Mouse (Mus musculus) C2C12 (cell line): ENCODE data around the gene Car10. TPM values are rescaled to one million over a fixed set of nuclear protein-coding genes. Genes with fewer than 3 reads are reported as not detected.

ENCODE experiments used
- H3K27me3 ChIP-seq: one replicate; pipeline ENCODE4 v1.6.1; 2011; ENCODE audit not compliant: control insufficient read depth, insufficient read depth, insufficient read length
- H3K36me3 ChIP-seq: one replicate; pipeline ENCODE4 v1.6.1; 2011; ENCODE audit not compliant: control insufficient read depth, insufficient read depth
- H3K4me3 ChIP-seq: one replicate; pipeline ENCODE4 v1.5.1; 2011; ENCODE audit warnings: mild to moderate bottlenecking, control low read depth; ENCODE audit not compliant: poor library complexity, insufficient read depth, severe bottlenecking
- H3K79me2 ChIP-seq: one replicate; pipeline ENCODE4 v1.6.1; 2011; ENCODE audit not compliant: control insufficient read depth, insufficient read depth
- H3K79me3 ChIP-seq: one replicate; pipeline ENCODE4 v1.6.1; 2011; ENCODE audit warnings: low read depth, control low read depth
- H3ac ChIP-seq: one replicate; pipeline ENCODE3; 2011; ENCODE audit warnings: low read depth; ENCODE audit not compliant: control insufficient read depth, insufficient read length
- CEBPB ChIP-seq: IDR thresholded peaks from one replicate; pipeline ENCODE4 v1.6.1; 2011; ENCODE audit warnings: low read depth, mild to moderate bottlenecking, control low read depth, moderate library complexity
- CTCF ChIP-seq: IDR thresholded peaks from one replicate; pipeline ENCODE4 v1.5.1; 2011; ENCODE audit not compliant: control insufficient read depth, insufficient read depth, insufficient read length
- FOSL1 ChIP-seq: IDR thresholded peaks from one replicate; pipeline ENCODE4 v1.8.0; 2011; ENCODE audit warnings: mild to moderate bottlenecking, low read length; ENCODE audit not compliant: poor library complexity, insufficient read depth, severe bottlenecking
- MAX ChIP-seq: IDR thresholded peaks from one replicate; pipeline ENCODE4 v1.6.1; 2011; ENCODE audit warnings: mild to moderate bottlenecking, control low read depth
- MYOD1 ChIP-seq: IDR thresholded peaks from one replicate; pipeline ENCODE4 v1.6.1; 2011; ENCODE audit warnings: low read depth; ENCODE audit not compliant: control insufficient read depth, insufficient read length
- MYOG ChIP-seq: IDR thresholded peaks from one replicate; pipeline ENCODE4 v1.6.1; 2011; ENCODE audit not compliant: control insufficient read depth, insufficient read length; ENCODE audit errors: extremely low read depth
- USF1 ChIP-seq: IDR thresholded peaks from one replicate; pipeline ENCODE4 v1.6.1; 2011; ENCODE audit warnings: low read depth, mild to moderate bottlenecking, control low read depth, moderate library complexity
- polyA plus RNA-seq: library from polyadenylated mRNA; unstranded; fragments of >200 nt; fragmentation: generic; extraction: Trizol; gene quantifications from one replicate; pipeline ENCODE4 v1.2.1, GENCODE M21; 2012; ENCODE audit warnings: missing spikeins

Gene Car10
- polyA plus RNA-seq, 1 experiment: not detected

DNA sequence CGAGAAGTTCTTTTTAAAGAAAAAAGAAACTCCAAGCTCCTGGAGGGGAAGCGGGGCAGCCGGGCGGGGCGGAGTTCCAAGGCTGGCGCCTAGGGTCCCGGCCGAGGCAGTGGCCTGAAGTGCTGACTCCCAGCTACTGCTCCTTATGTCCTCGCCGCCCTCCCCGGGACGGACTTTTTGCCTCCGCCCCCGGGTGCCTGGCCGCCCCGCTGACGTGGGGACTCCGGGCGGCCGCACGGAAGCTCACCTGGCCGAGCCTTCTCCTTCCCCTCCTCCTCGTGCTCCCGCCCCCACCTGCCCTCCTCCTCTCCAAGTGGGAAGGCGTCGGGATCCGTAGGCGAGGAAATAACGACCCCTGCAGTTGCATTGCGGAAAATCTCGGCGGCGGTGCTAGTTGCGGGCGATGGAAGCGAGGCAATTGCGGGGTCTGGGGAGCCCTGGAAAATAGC lies 1.1 kb downstream of the Car10 start:
- Histone ChIP-seq H3ac (no peak overlapping the region), H3K4me3 (no peak overlapping the region)
- no peak for TF ChIP-seq USF1
- no peak for TF ChIP-seq FOSL1
- no peak for TF ChIP-seq CTCF
- no peak for TF ChIP-seq MYOD1
- no peak for TF ChIP-seq CEBPB
- TF ChIP-seq MYOG: no peak
- TF ChIP-seq MAX: no peak

DNA sequence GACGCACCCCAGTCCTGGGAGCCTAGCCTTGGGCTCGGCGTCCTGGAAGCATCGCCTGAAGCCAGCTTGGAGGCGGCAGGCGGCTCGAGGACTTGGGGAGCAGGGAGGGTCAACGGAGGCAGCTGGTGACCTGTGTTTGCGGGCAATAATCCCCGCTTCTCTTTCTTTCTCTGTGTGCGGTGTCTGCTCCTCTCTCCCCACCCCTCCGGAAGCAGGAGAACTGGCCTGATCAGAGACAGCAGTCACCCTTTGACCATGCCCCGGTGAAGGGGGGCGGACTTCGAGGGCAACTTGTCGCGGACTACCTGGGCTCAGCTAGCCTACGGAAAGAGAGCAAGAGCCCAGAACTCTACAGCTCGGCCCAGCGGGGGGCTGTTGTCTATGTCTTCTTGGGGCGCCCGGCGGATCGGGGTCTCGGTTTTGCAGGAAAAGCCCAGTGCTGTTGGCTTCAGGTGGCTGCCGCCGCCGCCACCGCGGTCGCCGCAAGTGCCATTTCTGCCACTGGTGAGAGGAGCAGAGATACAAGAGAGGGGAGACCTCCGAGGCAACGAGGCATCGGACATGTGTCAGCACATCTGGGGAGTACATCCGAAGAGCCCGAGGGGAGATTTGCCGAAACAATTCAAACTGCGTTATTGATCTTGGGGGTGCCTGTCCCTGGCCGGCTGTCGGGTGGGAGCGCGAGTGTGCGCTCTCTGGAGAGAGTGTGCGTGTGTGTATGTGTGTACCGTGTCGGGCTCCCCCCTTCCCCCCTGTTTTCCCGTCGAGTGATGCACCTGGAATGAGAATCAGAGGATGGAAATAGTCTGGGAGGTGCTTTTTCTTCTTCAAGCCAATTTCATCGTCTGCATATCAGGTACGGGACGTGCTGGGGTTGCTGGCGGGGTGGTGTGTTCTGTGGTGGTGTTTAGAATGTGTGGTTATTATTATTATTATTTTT lies 1.9 kb downstream of the Car10 start:
- peaks cover 9% of the 10 kb centered on the region for H3K27me3 ChIP-seq

More for the DNA sequence above, 1.1 kb downstream of the Car10 start:
- Histone ChIP-seq H3K79me3 (no peaks in the 10 kb centered on the region), H3K27me3 (peaks cover 9% of the 10 kb centered on the region), H3K36me3 (no peaks in the 10 kb centered on the region), H3K79me2 (no peaks in the 10 kb centered on the region)

DNA sequence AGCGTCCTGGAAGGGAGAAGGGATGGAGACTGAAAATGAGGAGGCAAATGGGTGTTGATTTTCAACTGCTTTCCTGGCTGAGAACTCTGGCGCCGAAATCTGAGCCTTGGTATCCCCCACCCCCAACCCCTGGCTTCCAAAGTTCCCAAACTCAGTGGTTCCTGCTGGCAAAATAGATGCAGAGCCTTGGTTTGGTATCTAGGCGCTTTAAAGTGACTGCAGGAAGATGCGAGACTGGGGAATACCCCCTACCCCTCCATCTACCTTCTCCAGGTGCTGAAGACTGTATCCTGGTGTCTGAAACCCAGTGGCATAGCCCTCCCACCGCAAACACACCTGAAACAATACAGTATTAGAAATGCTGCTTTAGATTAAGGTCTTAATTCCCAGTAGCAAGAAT lies 2.8 kb downstream of the Car10 start:
- Histone ChIP-seq H3K27me3 (peaks cover 9% of the 10 kb centered on the region), H3K79me2 (no peaks in the 10 kb centered on the region), H3K79me3 (no peaks in the 10 kb centered on the region), H3K4me3 (no peak overlapping the region), H3ac (no peak overlapping the region), H3K36me3 (no peaks in the 10 kb centered on the region)
- TF ChIP-seq CEBPB: no peak
- TF ChIP-seq MYOG: no peak
- no peak for TF ChIP-seq MYOD1
- TF ChIP-seq MAX: no peak
- no peak for TF ChIP-seq CTCF
- no peak for TF ChIP-seq FOSL1
- no peak for TF ChIP-seq USF1

More for the DNA sequence above, 1.9 kb downstream of the Car10 start:
- H3ac ChIP-seq: no peak overlapping the region
- H3K4me3 ChIP-seq: no peak overlapping the region
- no peaks in the 10 kb centered on the region for H3K36me3 ChIP-seq
- TF ChIP-seq MAX: no peak
- TF ChIP-seq MYOG: no peak
- no peak for TF ChIP-seq MYOD1
- TF ChIP-seq CTCF: no peak
- no peaks in the 10 kb centered on the region for H3K79me3 ChIP-seq
- no peaks in the 10 kb centered on the region for H3K79me2 ChIP-seq

DNA sequence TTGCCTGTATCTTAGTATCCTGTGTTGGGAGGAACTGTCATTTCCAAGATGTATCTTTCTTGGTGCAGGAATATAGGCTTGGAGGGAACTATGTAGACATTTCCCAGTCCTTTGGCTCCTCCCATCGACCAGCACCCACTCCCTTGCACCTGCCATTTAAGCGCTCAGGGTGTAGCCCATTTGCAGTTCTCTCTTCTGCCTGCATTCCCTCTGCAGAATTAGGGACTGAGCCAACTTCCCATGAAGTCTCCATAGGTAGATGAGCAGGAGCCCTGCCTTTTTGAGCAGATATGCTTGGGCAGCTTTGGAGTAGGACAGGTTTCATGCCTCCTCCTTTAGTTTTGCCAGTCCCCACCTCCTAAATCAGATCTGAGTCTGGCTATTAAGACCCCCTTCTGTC lies 3.3 kb downstream of the Car10 start:
- H3K27me3 ChIP-seq: peaks cover 9% of the 10 kb centered on the region
- H3ac ChIP-seq: no peak overlapping the region
- no peaks in the 10 kb centered on the region for H3K79me3 ChIP-seq
- H3K36me3 ChIP-seq: no peaks in the 10 kb centered on the region
- no peaks in the 10 kb centered on the region for H3K79me2 ChIP-seq
- no peak for TF ChIP-seq CTCF
- TF ChIP-seq MAX: no peak
- no peak for TF ChIP-seq USF1
- TF ChIP-seq MYOG: no peak
- TF ChIP-seq CEBPB: no peak
- TF ChIP-seq FOSL1: no peak
- no peak for TF ChIP-seq MYOD1
- no peak overlapping the region for H3K4me3 ChIP-seq

DNA sequence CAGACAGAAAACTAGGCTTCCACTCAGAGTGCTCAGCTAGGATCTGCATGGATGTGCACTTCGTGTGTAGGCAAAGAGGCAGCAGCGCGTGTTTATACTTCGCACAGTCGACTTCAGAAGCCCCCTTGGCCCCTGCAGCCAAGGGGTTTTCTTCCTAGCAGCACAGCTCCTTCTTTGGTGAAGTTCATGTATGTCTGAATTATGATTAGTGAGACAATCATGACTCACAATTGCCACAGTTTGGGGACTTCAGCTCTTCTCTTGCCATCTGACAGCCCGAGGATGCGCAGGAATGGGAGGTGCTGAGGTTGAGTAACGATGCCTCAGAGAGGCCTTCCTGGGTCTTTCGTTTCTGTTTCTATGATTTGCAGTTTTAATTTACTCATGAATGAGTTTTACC lies 4.5 kb downstream of the Car10 start:
- Histone ChIP-seq H3ac (no peak overlapping the region), H3K36me3 (no peaks in the 10 kb centered on the region), H3K79me3 (no peaks in the 10 kb centered on the region), H3K79me2 (no peaks in the 10 kb centered on the region), H3K4me3 (no peak overlapping the region), H3K27me3 (peaks cover 9% of the 10 kb centered on the region)
- TF ChIP-seq CTCF (no peak), MAX (no peak), MYOG (no peak), CEBPB (no peak)

DNA sequence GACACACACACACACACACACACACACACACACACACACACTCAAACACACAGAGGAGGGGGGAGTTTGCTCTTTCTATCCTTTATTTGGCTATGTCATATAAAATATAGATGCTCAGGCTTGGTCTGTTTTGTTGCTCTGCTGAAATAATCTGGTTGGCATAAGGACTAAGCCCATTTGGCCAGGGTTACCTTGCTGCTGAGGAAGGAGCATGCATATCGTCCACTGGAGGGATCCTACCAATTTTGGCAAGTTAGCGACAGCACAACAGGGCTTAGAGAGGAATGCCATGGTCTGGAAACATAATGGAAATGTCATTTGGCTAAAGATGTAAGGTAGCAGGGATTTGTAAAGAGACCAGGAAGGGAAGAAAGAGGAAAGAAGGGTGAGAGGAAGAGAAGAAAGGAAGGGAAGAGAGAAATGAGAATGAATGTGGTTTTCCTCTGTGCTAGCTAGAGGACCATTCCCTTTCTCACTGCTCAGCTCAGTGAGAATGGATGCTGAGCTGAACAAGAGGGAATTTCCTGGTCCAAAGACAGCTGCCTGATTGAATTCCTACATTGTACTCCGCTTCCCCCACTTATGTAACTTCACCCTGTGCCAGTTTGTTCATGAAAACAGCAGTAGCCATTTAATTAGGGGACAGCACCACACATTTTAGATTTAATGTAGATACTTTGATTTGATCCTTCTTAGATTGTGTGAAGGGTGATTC lies 5.4 kb downstream of the Car10 start:
- TF ChIP-seq FOSL1 (no peak), USF1 (no peak), MAX (no peak), CEBPB (no peak), CTCF (no peak), MYOG (no peak), MYOD1 (no peak)
- peaks cover 9% of the 10 kb centered on the region for H3K27me3 ChIP-seq

More for the DNA sequence above, 5.4 kb downstream of the Car10 start:
- H3K4me3 ChIP-seq: no peak overlapping the region
- no peaks in the 10 kb centered on the region for H3K36me3 ChIP-seq
- no peaks in the 10 kb centered on the region for H3K79me3 ChIP-seq
- no peaks in the 10 kb centered on the region for H3K79me2 ChIP-seq
- H3ac ChIP-seq: no peak overlapping the region
